Mouse (Mus musculus) heart, adult 2 months (tissue): ENCODE measurements around the gene Dctn2.

Experiments
- CTCF ChIP-seq: fragments of 200-600 bp; IDR thresholded peaks from 2 replicates; pipeline ENCODE4 v1.8.1; 2022; ENCODE audit warnings: antibody characterized with exemption, mild to moderate bottlenecking, moderate library complexity
- POLR2A ChIP-seq: fragments of 200-500 bp; IDR thresholded peaks from 2 replicates; pipeline ENCODE4 v1.6.1; 2011; ENCODE audit warnings: mild to moderate bottlenecking, low read depth, low read length, control low read depth; ENCODE audit not compliant: insufficient read depth

DNA sequence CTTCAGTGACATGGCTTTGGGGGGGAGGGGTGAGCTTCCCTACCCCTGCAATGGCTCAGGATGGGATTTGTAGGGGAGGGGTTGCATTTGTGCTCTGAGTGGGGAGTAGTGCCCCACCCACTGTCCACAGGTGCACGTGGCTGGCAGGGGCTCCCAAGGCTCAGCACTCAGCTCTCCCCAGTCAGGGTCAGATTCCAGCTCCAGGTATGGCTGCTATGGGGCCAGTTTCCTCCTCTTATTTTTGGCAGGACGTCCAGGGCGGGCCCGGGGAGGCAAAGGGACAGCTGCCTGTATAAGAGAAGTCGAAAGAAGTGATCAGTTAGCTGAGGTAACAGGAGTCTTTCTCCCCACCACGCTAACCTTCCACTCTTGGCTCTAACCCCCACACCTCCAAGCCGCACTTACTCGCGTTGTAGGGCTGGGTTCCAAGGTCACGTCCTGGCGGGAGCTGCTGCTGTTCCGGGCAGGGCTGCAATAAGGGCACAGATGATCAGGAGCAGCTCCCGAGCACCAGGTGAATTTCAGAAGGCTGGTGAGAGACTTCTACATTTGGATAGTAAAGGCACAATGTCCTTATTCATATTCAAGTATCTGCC, 16.6 kb downstream of the Dctn2 start:
- TF ChIP-seq POLR2A (no peak), CTCF (no peak)
